Comparison of ENCODE assay signal across 8 mouse cellular contexts in genomic region chr4:40269430-40270032, GRCm38 (mm10). TPM values are rescaled to one million over a fixed set of nuclear protein-coding genes. Genes with fewer than 3 reads are reported as not detected.
DNase-seq lines count a peak whose midpoint lies in the region; ATAC-seq and TF ChIP-seq lines count a peak whose summit lies in the region.

TSS of gene Smim27 (plus strand) at chr4:40269579.
TSS of gene Topors (minus strand) at chr4:40269850.

- peaks cover 48% of the 10 kb centered on the region for H3K36me3 ChIP-seq in hindbrain, embryonic 10.5 days
- H3K36me3 ChIP-seq in lung, postnatal 0 days (ENCODE audit: insufficient read depth, low read length) = no peaks in the 10 kb centered on the region; the same call in 1 of the 2 replicates

- no peaks in the 10 kb centered on the region for H3K9me3 ChIP-seq in hindbrain, embryonic 10.5 days
- no peaks in the 10 kb centered on the region for H3K9me3 ChIP-seq in lung, postnatal 0 days (ENCODE audit: low read length)

- H3K27ac ChIP-seq in hindbrain, embryonic 10.5 days = peak within 1 kb of the TSS; percentile 95
- H3K27ac ChIP-seq in lung, postnatal 0 days (ENCODE audit: low read length) = peak within 1 kb of the TSS; percentile 97

- peak within 1 kb of the TSS; percentile 61 for H3K9ac ChIP-seq in lung, postnatal 0 days (replicated peaks; ENCODE audit: low read depth)

- no peak; the same call in 1 of the 2 replicates for TF ChIP-seq EP300 in lung, postnatal 0 days (IDR thresholded peaks at IDR 0.05)

- H3K27me3 ChIP-seq in hindbrain, embryonic 10.5 days (ENCODE audit: insufficient read depth, poor library complexity, severe bottlenecking) = no peaks in the 10 kb centered on the region
- H3K27me3 ChIP-seq in lung, postnatal 0 days (replicated peaks; ENCODE audit: insufficient read depth, low read length) = no peaks in the 10 kb centered on the region

- TF ChIP-seq CTCF in lung, postnatal 0 days (IDR thresholded peaks at IDR 0.05) = no peak

- ATAC-seq in frontal cortex, adult (ENCODE audit: low TSS enrichment) = peak; percentile 90
- peak; percentile 96 for ATAC-seq in lung, postnatal 0 days

- under 1% methylated on average over 38 of the region's 38 CpGs for WGBS in hindbrain, embryonic 10.5 days
- under 1% methylated on average over 38 of the region's 38 CpGs for WGBS in lung, postnatal 0 days

- peak within 1 kb of the TSS; percentile 71 for H3K4me3 ChIP-seq in hindbrain, embryonic 10.5 days
- peak within 1 kb of the TSS; percentile 66 for H3K4me3 ChIP-seq in lung, postnatal 0 days (ENCODE audit: low read depth, low read length)

- peaks cover 19% of the 10 kb centered on the region for H3K4me1 ChIP-seq in hindbrain, embryonic 10.5 days (replicated peaks)
- peaks cover 8% of the 10 kb centered on the region; the same call in 1 of the 2 replicates for H3K4me1 ChIP-seq in lung, postnatal 0 days (ENCODE audit: insufficient read depth, low read depth, low read length)

- peak within 1 kb of the TSS; percentile 88 for H3K4me2 ChIP-seq in lung, postnatal 0 days (replicated peaks; ENCODE audit: low read depth, low read length)

- DNase-seq in MN1 (ENCODE audit: low spot score) = peak; percentile 95
- DNase-seq in cerebellum, adult 9-10 months = peak; percentile 95
- DNase-seq in hindbrain, embryonic 10.5 days (ENCODE audit: low spot score) = peak; percentile 97
- DNase-seq in layer of hippocampus, adult 9-11 months = peak; percentile 96
- peak; percentile 98 for DNase-seq in lung, postnatal 0 days (ENCODE audit: low spot score)
- peak; percentile 87 for DNase-seq in ovary, postnatal 14 days (ENCODE audit: low spot score)
- DNase-seq in thymus, postnatal 14 days = peak; percentile 95

RNA-seq across cellular contexts. Expression of gene Smim27, which starts in this region (rescaled TPM):
- 26.0 and 26.6 TPM in 2 replicates for polyA plus RNA-seq in hindbrain, embryonic 10.5 days (2016; fragmentation: Nextera tagmentation; extraction: Ambion mirVana)
- 45.6 and 57.1 TPM in 2 replicates for polyA plus RNA-seq in lung, postnatal 0 days (2015; fragmentation: Nextera tagmentation; extraction: Ambion mirVana)

RNA-seq across cellular contexts. Expression of gene Topors, which starts in this region (rescaled TPM):
- 38.4 and 45.2 TPM in 2 replicates for polyA plus RNA-seq in hindbrain, embryonic 10.5 days (2016; fragmentation: Nextera tagmentation; extraction: Ambion mirVana)
- 25.4 and 27.9 TPM in 2 replicates for polyA plus RNA-seq in lung, postnatal 0 days (2015; fragmentation: Nextera tagmentation; extraction: Ambion mirVana)

Comparison
In these comparisons a context has a peak if more than half of its experiments do, and no peak if none do; other contexts are left out.
1. Peak in every context shown above with its lines: DNase-seq, ATAC-seq, H3K4me3 ChIP-seq and H3K27ac ChIP-seq.